Mouse (Mus musculus) limb, embryonic 11.5 days (tissue): Measurements from ENCODE around the gene Efcab2. TPM values are rescaled to one million over a fixed set of nuclear protein-coding genes. Genes with fewer than 3 reads are reported as not detected.
"Not testable (repeated sequence)": the region's sequence is repeated elsewhere in the genome, so short reads cannot be mapped to it uniquely, and the experiment has no call there.

ENCODE experiments used
- ATAC-seq: fragments of 200-750 bp; cut with Nextera tagmentation; 2 replicates; pipeline ENCODE4 v1.8.0; 2017; ENCODE audit warnings: low read depth; ENCODE audit not compliant: insufficient number of reproducible peaks, low FRiP score, low TSS enrichment
- DNase-seq: peaks from one replicate; pipeline ENCODE4 v3.0.0-alpha.2; 2015; ENCODE audit warnings: low spot score
- H3K27ac ChIP-seq: fragments of 300-500 bp; sonication (generic); replicated peaks from 2 replicates; pipeline ENCODE4 v1.5.1; 2014; ENCODE audit warnings: low read depth, mild to moderate bottlenecking, low read length
- H3K27me3 ChIP-seq: fragments of 300-500 bp; sonication (generic); 2 replicates; pipeline ENCODE4 v1.6.1; 2014; ENCODE audit warnings: mild to moderate bottlenecking, low read length, mixed read lengths; ENCODE audit not compliant: control insufficient read depth, insufficient read depth
- H3K36me3 ChIP-seq: fragments of 300-500 bp; sonication (generic); 2 replicates; pipeline ENCODE4 v1.6.1; 2014; ENCODE audit warnings: mild to moderate bottlenecking, low read length, moderate library complexity, mixed read lengths; ENCODE audit not compliant: control insufficient read depth, insufficient read depth
- H3K4me1 ChIP-seq: fragments of 300-500 bp; sonication (generic); 2 replicates; pipeline ENCODE4 v1.6.1; 2014; ENCODE audit warnings: low read length, mixed read lengths; ENCODE audit not compliant: control insufficient read depth, insufficient read depth
- H3K4me2 ChIP-seq: fragments of 300-500 bp; sonication (generic); 2 replicates; pipeline ENCODE4 v1.6.1; 2014; ENCODE audit warnings: low read depth, mild to moderate bottlenecking, moderate library complexity; ENCODE audit not compliant: severe bottlenecking
- H3K4me3 ChIP-seq: fragments of 300-500 bp; sonication (generic); 2 replicates; pipeline ENCODE4 v1.5.1; 2014; ENCODE audit warnings: low read depth, low read length
- H3K9ac ChIP-seq: fragments of 300-500 bp; sonication (generic); 2 replicates; pipeline ENCODE4 v1.6.1; 2014; ENCODE audit warnings: mild to moderate bottlenecking, low read length
- H3K9me3 ChIP-seq: fragments of 300-500 bp; sonication (generic); 2 replicates; pipeline ENCODE4 v1.6.1; 2016; ENCODE audit warnings: low read length; ENCODE audit not compliant: control insufficient read depth
- WGBS: fragments of 180-500 bp; shearing (Covaris S2); extraction: QIAGEN DNeasy Blood & Tissue Kit; methylation state at CpG from one replicate; pipeline ENCODE4 v1.1.7; 2014; 5-methylcytosine and 5-hydroxymethylcytosine counted together
- polyA plus RNA-seq: library from polyadenylated mRNA; unstranded; fragments of >200 nt; fragmentation: Nextera tagmentation; extraction: Ambion mirVana; gene quantifications from 2 replicates; pipeline ENCODE4 v1.2.1, GENCODE M21; 2014

Gene Efcab2
- polyA plus RNA-seq, 1 experiment from 2014 or later = 5.4 TPM

- 94% methylated on average over 2 of the region's 2 CpGs for WGBS
- Histone ChIP-seq H3K4me2 (no peak overlapping the region), H3K36me3 (no peaks in the 10 kb centered on the region), H3K9ac (no peak overlapping the region), H3K4me1 (no peaks in the 10 kb centered on the region), H3K27me3 (no peaks in the 10 kb centered on the region), H3K4me3 (no peak overlapping the region), H3K9me3 (no peaks in the 10 kb centered on the region), H3K27ac (no peak overlapping the region)
- DNase-seq = no peak
- no peak for ATAC-seq
Measured at GRCm38 (mm10) chr1:178407651-178408050, 1.8 kb downstream of the Efcab2 start.

- DNase-seq = no peak
- WGBS = 60% methylated on average over 4 of the region's 4 CpGs
- Histone ChIP-seq H3K4me1 (no peaks in the 10 kb centered on the region), H3K9me3 (no peaks in the 10 kb centered on the region), H3K36me3 (no peaks in the 10 kb centered on the region), H3K4me3 (no peak overlapping the region), H3K27ac (no peak overlapping the region), H3K9ac (no peak overlapping the region), H3K27me3 (no peaks in the 10 kb centered on the region), H3K4me2 (no peak overlapping the region)
- ATAC-seq = no peak
Measured at GRCm38 (mm10) chr1:178408901-178409361, 3.0 kb downstream of the Efcab2 start.

GRCm38 (mm10) chr1:178413367-178413766 is 7.5 kb downstream of the Efcab2 start:
- DNase-seq, H3K36me3 ChIP-seq, H3K4me3 ChIP-seq, H3K4me1 ChIP-seq, H3K27ac ChIP-seq, H3K9ac ChIP-seq, ATAC-seq, H3K27me3 ChIP-seq, H3K4me2 ChIP-seq, H3K9me3 ChIP-seq: not testable (repeated sequence)
- WGBS = 77% methylated on average over 2 of the region's 2 CpGs

- no peak overlapping the region for H3K4me3 ChIP-seq
- no peak for DNase-seq
- no peaks in the 10 kb centered on the region for H3K9me3 ChIP-seq
- no peaks in the 10 kb centered on the region for H3K4me1 ChIP-seq
- H3K27me3 ChIP-seq = no peaks in the 10 kb centered on the region
- H3K36me3 ChIP-seq = no peaks in the 10 kb centered on the region
- no peak overlapping the region for H3K4me2 ChIP-seq
- no peak for ATAC-seq
- no peak overlapping the region for H3K27ac ChIP-seq
- no peak overlapping the region for H3K9ac ChIP-seq
- whole genome bisulfite sequencing = 95% methylated on average over 2 of the region's 2 CpGs
Measured at GRCm38 (mm10) chr1:178419608-178420007, 13.7 kb downstream of the Efcab2 start.

- Histone ChIP-seq H3K27me3 (no peaks in the 10 kb centered on the region), H3K4me2 (no peak overlapping the region), H3K9me3 (no peaks in the 10 kb centered on the region), H3K36me3 (no peaks in the 10 kb centered on the region), H3K9ac (no peak overlapping the region), H3K4me3 (no peak overlapping the region), H3K4me1 (no peaks in the 10 kb centered on the region), H3K27ac (no peak overlapping the region)
- 95% methylated on average over 1 of the region's 1 CpGs for WGBS
- ATAC-seq (no peak), DNase-seq (no peak)
Measured at GRCm38 (mm10) chr1:178423662-178424061, 17.8 kb downstream of the Efcab2 start.

- H3K4me2 ChIP-seq = no peak overlapping the region
- ATAC-seq (no peak), DNase-seq (no peak)
- no peak overlapping the region for H3K4me3 ChIP-seq
- H3K36me3 ChIP-seq = no peaks in the 10 kb centered on the region
- no peaks in the 10 kb centered on the region for H3K9me3 ChIP-seq
- no peaks in the 10 kb centered on the region for H3K4me1 ChIP-seq
- H3K9ac ChIP-seq = no peak overlapping the region
- 84% methylated on average over 4 of the region's 4 CpGs for WGBS
- no peak overlapping the region for H3K27ac ChIP-seq
- no peaks in the 10 kb centered on the region for H3K27me3 ChIP-seq
Measured at GRCm38 (mm10) chr1:178431619-178432444, 25.9 kb downstream of the Efcab2 start.

GRCm38 (mm10) chr1:178433619-178434018 is 27.7 kb downstream of the Efcab2 start:
- no peak overlapping the region for H3K9ac ChIP-seq
- H3K4me1 ChIP-seq = no peaks in the 10 kb centered on the region
- H3K4me3 ChIP-seq = no peak overlapping the region
- WGBS = 95% methylated on average over 1 of the region's 1 CpGs
- no peaks in the 10 kb centered on the region for H3K36me3 ChIP-seq
- H3K27ac ChIP-seq = no peak overlapping the region
- ATAC-seq = no peak
- H3K9me3 ChIP-seq = no peaks in the 10 kb centered on the region
- no peak overlapping the region for H3K4me2 ChIP-seq
- H3K27me3 ChIP-seq = no peaks in the 10 kb centered on the region
- DNase-seq = no peak

- ATAC-seq = no peak
- Histone ChIP-seq H3K4me1 (no peaks in the 10 kb centered on the region), H3K4me3 (no peak overlapping the region), H3K27me3 (no peaks in the 10 kb centered on the region), H3K27ac (no peak overlapping the region), H3K9ac (no peak overlapping the region), H3K9me3 (no peaks in the 10 kb centered on the region), H3K4me2 (no peak overlapping the region), H3K36me3 (no peaks in the 10 kb centered on the region)
- no peak for DNase-seq
- 43% methylated on average over 3 of the region's 3 CpGs for WGBS
Measured at GRCm38 (mm10) chr1:178444407-178444806, 38.5 kb downstream of the Efcab2 start.

- H3K4me1 ChIP-seq = no peaks in the 10 kb centered on the region
- no peak for ATAC-seq
- no peak overlapping the region for H3K27ac ChIP-seq
- no peak overlapping the region for H3K9ac ChIP-seq
- WGBS = 98% methylated on average over 1 of the region's 1 CpGs
- no peak overlapping the region for H3K4me3 ChIP-seq
- H3K9me3 ChIP-seq = no peaks in the 10 kb centered on the region
- H3K4me2 ChIP-seq = no peak overlapping the region
- DNase-seq = no peak
- no peaks in the 10 kb centered on the region for H3K27me3 ChIP-seq
- H3K36me3 ChIP-seq = no peaks in the 10 kb centered on the region
Measured at GRCm38 (mm10) chr1:178447036-178447435, 41.2 kb downstream of the Efcab2 start.
